Mouse (Mus musculus): Measurements from ENCODE around the gene Slamf8.

DNA sequence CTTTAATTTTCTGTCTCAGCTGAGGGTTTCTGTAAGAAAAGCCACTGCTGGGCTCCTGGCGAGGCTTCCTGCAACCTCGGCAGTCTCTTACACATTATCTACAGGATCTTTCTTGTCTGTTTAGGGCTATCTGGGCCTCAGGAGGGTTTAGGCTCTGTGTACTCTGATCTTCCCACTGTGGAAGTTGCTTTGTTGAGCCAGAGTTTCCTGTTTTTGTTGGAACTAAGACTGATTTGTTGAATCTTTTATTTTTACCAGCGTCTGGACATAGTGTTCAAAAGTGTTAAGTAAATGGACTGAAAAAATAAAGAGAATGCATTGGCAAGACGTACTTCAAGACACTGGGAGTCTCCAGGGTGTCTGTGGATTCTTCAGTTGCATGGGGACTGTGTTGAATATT lies 44.9 kb upstream of the Slamf8 start:
- TF ChIP-seq MAFK (IDR thresholded peaks at IDR 0.05; ENCODE audit: insufficient read depth, low read depth, low read length): no peak
- no peak for TF ChIP-seq ZC3H11A (IDR thresholded peaks at IDR 0.05; ENCODE audit: borderline replicate concordance, low read depth, low read length)
- no peak for TF ChIP-seq CHD2 (IDR thresholded peaks at IDR 0.05; ENCODE audit: low read depth, low read length)
